Mouse (Mus musculus): Measurements from ENCODE around the gene Tiam1. TPM values are rescaled to one million over a fixed set of nuclear protein-coding genes. Genes with fewer than 3 reads are reported as not detected.
A peak's percentile ranks its signal among the peaks of the same experiment; 100 is the strongest.

Tiam1 gene
- polyA plus RNA-seq, 1 experiment from 2014 or later: 10.7 TPM

- Histone ChIP-seq H3K4me3 (peak overlapping the region; percentile 49), H3K4me1 (0 out of 2 replicates have a peak, but pooled peaks cover 3% of the 10 kb centered on the region), H3K4me2 (peak overlapping the region; percentile 90), H3K36me3 (peaks cover 4% of the 10 kb centered on the region; the same call in 1 of the 2 replicates), H3K9ac (peak overlapping the region; percentile 75), H3K9me3 (peaks cover 15% of the 10 kb centered on the region), H3K27ac (replicated peaks) (0 out of 2 replicates have a peak overlapping the region, but pooled peaks have one; percentile 17), H3K27me3 (replicated peaks) (peaks cover 5% of the 10 kb centered on the region)
- WGBS: 8% methylated on average over 30 of the region's 30 CpGs
- 0 out of 2 replicates have a peak, but pooled peaks have one; percentile 35 for ATAC-seq (ENCODE audit: extremely low read depth, insufficient number of reproducible peaks, low FRiP score, low TSS enrichment)
These were observed 369.7 kb downstream of the Tiam1 start for GRCm38 (mm10) chr16:89773657-89774552.

- Histone ChIP-seq H3K27me3 (replicated peaks) (no peaks in the 10 kb centered on the region), H3K4me3 (no peak overlapping the region), H3K4me2 (no peak overlapping the region), H3K9me3 (peaks cover 21% of the 10 kb centered on the region), H3K36me3 (peaks cover 4% of the 10 kb centered on the region; the same call in 1 of the 2 replicates), H3K9ac (no peak overlapping the region), H3K4me1 (peaks cover 10% of the 10 kb centered on the region), H3K27ac (replicated peaks) (no peak overlapping the region)
- WGBS: 80% methylated on average over 11 of the region's 11 CpGs
- no peak for ATAC-seq (ENCODE audit: extremely low read depth, insufficient number of reproducible peaks, low FRiP score, low TSS enrichment)
These were observed 377.6 kb downstream of the Tiam1 start for GRCm38 (mm10) chr16:89765919-89766318.

- peaks cover 20% of the 10 kb centered on the region for H3K9me3 ChIP-seq
- H3K4me2 ChIP-seq: no peak overlapping the region
- ATAC-seq (ENCODE audit: extremely low read depth, insufficient number of reproducible peaks, low FRiP score, low TSS enrichment): no peak
- no peak overlapping the region for H3K4me3 ChIP-seq
- peaks cover 4% of the 10 kb centered on the region; the same call in 1 of the 2 replicates for H3K36me3 ChIP-seq
- H3K9ac ChIP-seq: no peak overlapping the region
- peaks cover 10% of the 10 kb centered on the region for H3K4me1 ChIP-seq
- H3K27me3 ChIP-seq (replicated peaks): no peaks in the 10 kb centered on the region
- WGBS: 14% methylated on average over 8 of the region's 8 CpGs
- no peak overlapping the region for H3K27ac ChIP-seq (replicated peaks)
These were observed 378.1 kb downstream of the Tiam1 start for GRCm38 (mm10) chr16:89765470-89765869.

- Histone ChIP-seq H3K9me3 (peaks cover 11% of the 10 kb centered on the region; the same call in 1 of the 2 replicates), H3K36me3 (no peaks in the 10 kb centered on the region), H3K4me1 (peaks cover 10% of the 10 kb centered on the region), H3K27me3 (replicated peaks) (no peaks in the 10 kb centered on the region), H3K27ac (replicated peaks) (no peak overlapping the region), H3K4me2 (no peak overlapping the region), H3K9ac (no peak overlapping the region), H3K4me3 (no peak overlapping the region)
- ATAC-seq (ENCODE audit: extremely low read depth, insufficient number of reproducible peaks, low FRiP score, low TSS enrichment): no peak
- WGBS: 67% methylated on average over 2 of the region's 2 CpGs
These were observed 379.8 kb downstream of the Tiam1 start for GRCm38 (mm10) chr16:89763812-89764211.

GRCm38 (mm10) chr16:89762523-89762922, 381.0 kb downstream of the Tiam1 start:
- WGBS: 72% methylated on average over 10 of the region's 10 CpGs
- Histone ChIP-seq H3K27me3 (replicated peaks) (no peaks in the 10 kb centered on the region), H3K9me3 (0 out of 2 replicates have a peak, but pooled peaks cover 6% of the 10 kb centered on the region), H3K27ac (replicated peaks) (no peak overlapping the region), H3K4me2 (peak overlapping the region; percentile 52), H3K4me1 (peaks cover 10% of the 10 kb centered on the region), H3K4me3 (no peak overlapping the region), H3K36me3 (no peaks in the 10 kb centered on the region), H3K9ac (peak overlapping the region; percentile 33; the same call in 1 of the 2 replicates)
- no peak for ATAC-seq (ENCODE audit: extremely low read depth, insufficient number of reproducible peaks, low FRiP score, low TSS enrichment)

GRCm38 (mm10) chr16:89762096-89762495, 381.5 kb downstream of the Tiam1 start:
- no peak overlapping the region for H3K27ac ChIP-seq (replicated peaks)
- H3K4me2 ChIP-seq: peak overlapping the region; percentile 52
- H3K27me3 ChIP-seq (replicated peaks): no peaks in the 10 kb centered on the region
- no peak for ATAC-seq (ENCODE audit: extremely low read depth, insufficient number of reproducible peaks, low FRiP score, low TSS enrichment)
- peak overlapping the region; percentile 33; the same call in 1 of the 2 replicates for H3K9ac ChIP-seq
- 0 out of 2 replicates have a peak, but pooled peaks cover 6% of the 10 kb centered on the region for H3K9me3 ChIP-seq
- peaks cover 10% of the 10 kb centered on the region for H3K4me1 ChIP-seq
- H3K36me3 ChIP-seq: no peaks in the 10 kb centered on the region
- 0 out of 2 replicates have a peak overlapping the region, but pooled peaks have one; percentile 3 for H3K4me3 ChIP-seq
- WGBS: 38% methylated on average over 8 of the region's 8 CpGs

GRCm38 (mm10) chr16:89757384-89757783, 386.2 kb downstream of the Tiam1 start:
- no peak overlapping the region for H3K4me2 ChIP-seq
- H3K27me3 ChIP-seq (replicated peaks): no peaks in the 10 kb centered on the region
- 69% methylated on average over 5 of the region's 5 CpGs for WGBS
- 0 out of 2 replicates have a peak, but pooled peaks cover 6% of the 10 kb centered on the region for H3K9me3 ChIP-seq
- no peaks in the 10 kb centered on the region for H3K36me3 ChIP-seq
- H3K9ac ChIP-seq: no peak overlapping the region
- H3K4me3 ChIP-seq: no peak overlapping the region
- peaks cover 8% of the 10 kb centered on the region for H3K4me1 ChIP-seq
- no peak for ATAC-seq (ENCODE audit: extremely low read depth, insufficient number of reproducible peaks, low FRiP score, low TSS enrichment)
- H3K27ac ChIP-seq (replicated peaks): no peak overlapping the region

- no peaks in the 10 kb centered on the region for H3K27me3 ChIP-seq (replicated peaks)
- no peaks in the 10 kb centered on the region for H3K36me3 ChIP-seq
- H3K27ac ChIP-seq (replicated peaks): no peak overlapping the region
- no peaks in the 10 kb centered on the region for H3K4me1 ChIP-seq
- 0 out of 2 replicates have a peak, but pooled peaks cover 6% of the 10 kb centered on the region for H3K9me3 ChIP-seq
- H3K9ac ChIP-seq: no peak overlapping the region
- 65% methylated on average over 3 of the region's 3 CpGs for WGBS
- no peak overlapping the region for H3K4me2 ChIP-seq
- ATAC-seq (ENCODE audit: extremely low read depth, insufficient number of reproducible peaks, low FRiP score, low TSS enrichment): no peak
- H3K4me3 ChIP-seq: no peak overlapping the region
These were observed 388.9 kb downstream of the Tiam1 start for GRCm38 (mm10) chr16:89754709-89755108.

- Histone ChIP-seq H3K4me1 (no peaks in the 10 kb centered on the region), H3K9ac (no peak overlapping the region), H3K27me3 (replicated peaks) (no peaks in the 10 kb centered on the region), H3K9me3 (no peaks in the 10 kb centered on the region), H3K4me3 (no peak overlapping the region), H3K27ac (replicated peaks) (no peak overlapping the region), H3K4me2 (no peak overlapping the region), H3K36me3 (no peaks in the 10 kb centered on the region)
- 60% methylated on average over 2 of the region's 2 CpGs for WGBS
- no peak for ATAC-seq (ENCODE audit: extremely low read depth, insufficient number of reproducible peaks, low FRiP score, low TSS enrichment)
These were observed 395.7 kb downstream of the Tiam1 start for GRCm38 (mm10) chr16:89747864-89748263.

- H3K4me1 ChIP-seq: 0 out of 2 replicates have a peak, but pooled peaks cover 6% of the 10 kb centered on the region
- no peaks in the 10 kb centered on the region for H3K36me3 ChIP-seq
- WGBS: 46% methylated on average over 2 of the region's 2 CpGs
- H3K9ac ChIP-seq: no peak overlapping the region
- H3K4me3 ChIP-seq: no peak overlapping the region
- H3K27me3 ChIP-seq (replicated peaks): no peaks in the 10 kb centered on the region
- no peaks in the 10 kb centered on the region for H3K9me3 ChIP-seq
- no peak overlapping the region for H3K27ac ChIP-seq (replicated peaks)
- ATAC-seq (ENCODE audit: extremely low read depth, insufficient number of reproducible peaks, low FRiP score, low TSS enrichment): no peak
- no peak overlapping the region for H3K4me2 ChIP-seq
These were observed 404.0 kb downstream of the Tiam1 start for GRCm38 (mm10) chr16:89739559-89739958.

GRCm38 (mm10) chr16:89738963-89739362, 404.6 kb downstream of the Tiam1 start:
- no peak for ATAC-seq (ENCODE audit: extremely low read depth, insufficient number of reproducible peaks, low FRiP score, low TSS enrichment)
- no peak overlapping the region for H3K4me3 ChIP-seq
- H3K36me3 ChIP-seq: no peaks in the 10 kb centered on the region
- H3K9me3 ChIP-seq: no peaks in the 10 kb centered on the region
- WGBS: 49% methylated on average over 6 of the region's 6 CpGs
- no peak overlapping the region for H3K27ac ChIP-seq (replicated peaks)
- no peak overlapping the region for H3K9ac ChIP-seq
- H3K4me1 ChIP-seq: 0 out of 2 replicates have a peak, but pooled peaks cover 6% of the 10 kb centered on the region
- H3K4me2 ChIP-seq: no peak overlapping the region
- H3K27me3 ChIP-seq (replicated peaks): no peaks in the 10 kb centered on the region
